Mouse (Mus musculus) kidney, postnatal 0 days (tissue): ENCODE measurements around the gene Pola1. TPM values are rescaled to one million over a fixed set of nuclear protein-coding genes. Genes with fewer than 3 reads are reported as not detected.
"Not testable (repeated sequence)": the region's sequence is repeated elsewhere in the genome, so short reads cannot be mapped to it uniquely, and the experiment has no call there.

Source experiments
- ATAC-seq: fragments of 200-750 bp; cut with Nextera tagmentation; replicated peaks from 2 replicates; pipeline ENCODE4 v1.8.0; 2017; ENCODE audit warnings: low read depth, moderate number of reproducible peaks, moderate TSS enrichment, moderate library complexity; ENCODE audit not compliant: low FRiP score
- DNase-seq: peaks from one replicate; pipeline ENCODE4 v3.0.0-alpha.2; 2016; ENCODE audit warnings: low spot score
- H3K27ac ChIP-seq: fragments of 300-500 bp; sonication (generic); 2 replicates; pipeline ENCODE4 v1.5.1; 2014; ENCODE audit warnings: mild to moderate bottlenecking
- H3K27me3 ChIP-seq: fragments of 300-500 bp; sonication (generic); 2 replicates; pipeline ENCODE4 v1.6.1; 2014; ENCODE audit warnings: low read length, mixed read lengths; ENCODE audit not compliant: insufficient read depth
- H3K36me3 ChIP-seq: fragments of 300-500 bp; sonication (generic); 2 replicates; pipeline ENCODE4 v1.6.1; 2014; ENCODE audit warnings: low read length, mixed read lengths; ENCODE audit not compliant: insufficient read depth
- H3K4me1 ChIP-seq: fragments of 300-500 bp; sonication (generic); replicated peaks from 2 replicates; pipeline ENCODE4 v1.6.1; 2014; ENCODE audit warnings: antibody characterized with exemption, low read length, mixed read lengths; ENCODE audit not compliant: insufficient read depth
- H3K4me2 ChIP-seq: fragments of 300-500 bp; sonication (generic); 2 replicates; pipeline ENCODE4 v1.6.1; 2014; ENCODE audit warnings: mild to moderate bottlenecking, low read length, moderate library complexity, mixed read lengths
- H3K4me3 ChIP-seq: fragments of 300-500 bp; sonication (generic); replicated peaks from 2 replicates; pipeline ENCODE4 v1.5.1; 2014; ENCODE audit warnings: low read depth, low read length
- H3K9ac ChIP-seq: fragments of 300-500 bp; sonication (generic); 2 replicates; pipeline ENCODE4 v1.6.1; 2014; ENCODE audit warnings: low read depth, low read length
- H3K9me3 ChIP-seq: fragments of 300-500 bp; sonication (generic); replicated peaks from 2 replicates; pipeline ENCODE4 v1.6.1; 2016; ENCODE audit warnings: low read length, inconsistent platforms, mixed read lengths
- CTCF ChIP-seq: IDR thresholded peaks from 2 replicates; pipeline ENCODE4 v1.5.1; 2016; ENCODE audit warnings: antibody characterized with exemption, low read depth, mild to moderate bottlenecking, moderate library complexity
- WGBS: fragments of 180-500 bp; shearing (Covaris S2); extraction: QIAGEN DNeasy Blood & Tissue Kit; methylation state at CpG from one replicate; pipeline ENCODE4 v1.1.7; 2014; 5-methylcytosine and 5-hydroxymethylcytosine counted together
- polyA plus RNA-seq: library from polyadenylated mRNA; unstranded; fragments of >200 nt; fragmentation: Nextera tagmentation; extraction: Ambion mirVana; gene quantifications from 2 replicates; pipeline ENCODE4 v1.2.1, GENCODE M21; 2015

The Pola1 gene
- polyA plus RNA-seq, 1 experiment from 2014 or later = 7.8 TPM

- H3K4me1 ChIP-seq = no peaks in the 10 kb centered on the region
- ATAC-seq = no peak
- DNase-seq = peak; percentile 1
- no peaks in the 10 kb centered on the region for H3K27me3 ChIP-seq
- no peak for TF ChIP-seq CTCF
- no peak overlapping the region for H3K4me3 ChIP-seq
- no peaks in the 10 kb centered on the region for H3K9me3 ChIP-seq
- WGBS = 57% methylated on average over 2 of the region's 2 CpGs
- H3K36me3 ChIP-seq = no peaks in the 10 kb centered on the region
- H3K9ac ChIP-seq = no peak overlapping the region
- H3K4me2 ChIP-seq = no peak overlapping the region
- no peak overlapping the region for H3K27ac ChIP-seq
Measured at GRCm38 (mm10) chrX:93502865-93503353, 129.0 kb downstream of the Pola1 start.

GRCm38 (mm10) chrX:93497597-93497996 lies 134.4 kb downstream of the Pola1 start:
- Histone ChIP-seq H3K27me3 (no peaks in the 10 kb centered on the region), H3K4me3 (no peak overlapping the region), H3K9ac (no peak overlapping the region), H3K36me3 (no peaks in the 10 kb centered on the region), H3K4me1 (no peaks in the 10 kb centered on the region), H3K9me3 (no peaks in the 10 kb centered on the region), H3K4me2 (no peak overlapping the region), H3K27ac (no peak overlapping the region)
- DNase-seq (no peak), ATAC-seq (no peak)
- no peak for TF ChIP-seq CTCF
- 79% methylated on average over 6 of the region's 6 CpGs for WGBS

- Histone ChIP-seq H3K36me3 (no peaks in the 10 kb centered on the region), H3K27ac (no peak overlapping the region), H3K4me2 (no peak overlapping the region), H3K9me3 (no peaks in the 10 kb centered on the region), H3K4me3 (no peak overlapping the region), H3K4me1 (no peaks in the 10 kb centered on the region), H3K27me3 (no peaks in the 10 kb centered on the region), H3K9ac (no peak overlapping the region)
- DNase-seq (peak; percentile 45), ATAC-seq (no peak)
- TF ChIP-seq CTCF = peak; percentile 42; the same call in 1 of the 2 replicates
- 29% methylated on average over 1 of the region's 1 CpGs for whole genome bisulfite sequencing
Measured at GRCm38 (mm10) chrX:93465711-93466110, 166.2 kb downstream of the Pola1 start.

- Histone ChIP-seq H3K4me1 (no peaks in the 10 kb centered on the region), H3K9me3 (no peaks in the 10 kb centered on the region), H3K27ac (no peak overlapping the region), H3K4me2 (no peak overlapping the region), H3K36me3 (no peaks in the 10 kb centered on the region), H3K4me3 (no peak overlapping the region), H3K9ac (no peak overlapping the region), H3K27me3 (no peaks in the 10 kb centered on the region)
- WGBS = 69% methylated on average over 6 of the region's 6 CpGs
- TF ChIP-seq CTCF = no peak
- no peak for ATAC-seq
- DNase-seq = no peak
Measured at GRCm38 (mm10) chrX:93429738-93430260, 202.2 kb downstream of the Pola1 start.

- Histone ChIP-seq H3K4me1 (no peaks in the 10 kb centered on the region), H3K36me3 (no peaks in the 10 kb centered on the region), H3K4me3 (no peak overlapping the region), H3K9me3 (no peaks in the 10 kb centered on the region), H3K27ac (no peak overlapping the region), H3K9ac (no peak overlapping the region), H3K27me3 (no peaks in the 10 kb centered on the region), H3K4me2 (no peak overlapping the region)
- no peak for DNase-seq
- no peak for TF ChIP-seq CTCF
- no peak for ATAC-seq
- whole genome bisulfite sequencing = 86% methylated on average over 9 of the region's 9 CpGs
Measured at GRCm38 (mm10) chrX:93428956-93429737, 202.8 kb downstream of the Pola1 start.

GRCm38 (mm10) chrX:93400871-93401270 lies 231.1 kb downstream of the Pola1 start:
- H3K27ac ChIP-seq, H3K4me3 ChIP-seq, ATAC-seq, H3K36me3 ChIP-seq, H3K9me3 ChIP-seq, H3K9ac ChIP-seq, H3K27me3 ChIP-seq, DNase-seq, H3K4me1 ChIP-seq, H3K4me2 ChIP-seq: not testable (repeated sequence)

- no peak for ATAC-seq
- Histone ChIP-seq H3K27me3 (no peaks in the 10 kb centered on the region), H3K4me3 (no peak overlapping the region), H3K36me3 (no peaks in the 10 kb centered on the region), H3K27ac (no peak overlapping the region), H3K9ac (no peak overlapping the region), H3K9me3 (no peaks in the 10 kb centered on the region), H3K4me2 (no peak overlapping the region), H3K4me1 (no peaks in the 10 kb centered on the region)
- DNase-seq = no peak
- 76% methylated on average over 3 of the region's 3 CpGs for WGBS
- no peak for TF ChIP-seq CTCF
Measured at GRCm38 (mm10) chrX:93397089-93397488, 234.9 kb downstream of the Pola1 start.
